Mouse (Mus musculus) common myeloid progenitor, adult 5-6 weeks (primary cell): ENCODE data around the gene Mettl7a3. TPM values are rescaled to one million over a fixed set of nuclear protein-coding genes. Genes with fewer than 3 reads are reported as not detected.
"Not testable (repeated sequence)": the region's sequence is repeated elsewhere in the genome, so short reads cannot be mapped to it uniquely, and the experiment has no call there.

Source experiments
- ATAC-seq: replicated peaks from 2 replicates; pipeline ENCODE4 v1.8.0; 2016; ENCODE audit warnings: low read depth, mild to moderate bottlenecking, moderate TSS enrichment, inconsistent platforms; ENCODE audit not compliant: poor library complexity, severe bottlenecking
- total RNA-seq: library from RNA; stranded (forward); fragments of 200-1000, 187-1606 nt; gene quantifications from 2 replicates; pipeline ENCODE4 v1.2.3, GENCODE M21; 2017

Mettl7a3 gene
- total RNA-seq, 1 experiment from 2014 or later = not detected

- ATAC-seq = not testable (repeated sequence)
Measured at GRCm38 (mm10) chr15:100328089-100328488, 6.6 kb upstream of the Mettl7a3 start.

- ATAC-seq = not testable (repeated sequence)
Measured at GRCm38 (mm10) chr15:100329336-100329735, 5.4 kb upstream of the Mettl7a3 start.

GRCm38 (mm10) chr15:100330739-100331138 lies 4.0 kb upstream of the Mettl7a3 start:
- ATAC-seq = no peak

- ATAC-seq = peak; percentile 86
Measured at GRCm38 (mm10) chr15:100332077-100332961, 2.4 kb upstream of the Mettl7a3 start.

- not testable (repeated sequence) for ATAC-seq
Measured at GRCm38 (mm10) chr15:100337328-100337727, 2.6 kb downstream of the Mettl7a3 start.

- ATAC-seq = peak; percentile 90
Measured at GRCm38 (mm10) chr15:100337847-100338246, 3.1 kb downstream of the Mettl7a3 start.

- ATAC-seq = not testable (repeated sequence)
Measured at GRCm38 (mm10) chr15:100341314-100341980, 6.7 kb downstream of the Mettl7a3 start.

GRCm38 (mm10) chr15:100345484-100345883 lies 10.8 kb downstream of the Mettl7a3 start:
- ATAC-seq = no peak

- ATAC-seq = no peak
Measured at GRCm38 (mm10) chr15:100346761-100347160, 12.0 kb downstream of the Mettl7a3 start.

- ATAC-seq = no peak
Measured at GRCm38 (mm10) chr15:100349496-100349895, 14.8 kb downstream of the Mettl7a3 start.

GRCm38 (mm10) chr15:100351501-100352060 lies 16.9 kb downstream of the Mettl7a3 start:
- ATAC-seq = no peak

GRCm38 (mm10) chr15:100352711-100353250 lies 18.1 kb downstream of the Mettl7a3 start, which contains the start of the genes Methig1 and Mettl7a2:
Gene Methig1, plus strand, starts transcription at chr15:100353149.
Gene Mettl7a2, plus strand, starts transcription at chr15:100353200.
- ATAC-seq = no peak

- ATAC-seq = not testable (repeated sequence)
Measured at GRCm38 (mm10) chr15:100353399-100353798, 18.7 kb downstream of the Mettl7a3 start.

GRCm38 (mm10) chr15:100355876-100356275 lies 21.1 kb downstream of the Mettl7a3 start:
- no peak for ATAC-seq

GRCm38 (mm10) chr15:100364242-100364641 lies 29.5 kb downstream of the Mettl7a3 start, which contains the start of gene Higd1c:
Gene Higd1c, plus strand, starts transcription at chr15:100364542.
- ATAC-seq = no peak

GRCm38 (mm10) chr15:100365967-100366366 lies 31.2 kb downstream of the Mettl7a3 start:
- not testable (repeated sequence) for ATAC-seq

GRCm38 (mm10) chr15:100367119-100367518 lies 32.4 kb downstream of the Mettl7a3 start:
- ATAC-seq = no peak

GRCm38 (mm10) chr15:100375066-100375465 lies 40.3 kb downstream of the Mettl7a3 start:
- peak; percentile 43; the same call in 1 of the 2 replicates for ATAC-seq

GRCm38 (mm10) chr15:100377847-100378505 lies 43.2 kb downstream of the Mettl7a3 start:
- ATAC-seq = peak; percentile 84

GRCm38 (mm10) chr15:100379658-100380057 lies 44.9 kb downstream of the Mettl7a3 start:
- no peak for ATAC-seq
